Mouse (Mus musculus): ENCODE results near the gene Polr2a. TPM values are rescaled to one million over a fixed set of nuclear protein-coding genes. Genes with fewer than 3 reads are reported as not detected.
A peak's percentile ranks its signal among the peaks of the same experiment; 100 is the strongest.

The Polr2a gene
- polyA plus RNA-seq, 1 experiment: 69.5 TPM

DNA sequence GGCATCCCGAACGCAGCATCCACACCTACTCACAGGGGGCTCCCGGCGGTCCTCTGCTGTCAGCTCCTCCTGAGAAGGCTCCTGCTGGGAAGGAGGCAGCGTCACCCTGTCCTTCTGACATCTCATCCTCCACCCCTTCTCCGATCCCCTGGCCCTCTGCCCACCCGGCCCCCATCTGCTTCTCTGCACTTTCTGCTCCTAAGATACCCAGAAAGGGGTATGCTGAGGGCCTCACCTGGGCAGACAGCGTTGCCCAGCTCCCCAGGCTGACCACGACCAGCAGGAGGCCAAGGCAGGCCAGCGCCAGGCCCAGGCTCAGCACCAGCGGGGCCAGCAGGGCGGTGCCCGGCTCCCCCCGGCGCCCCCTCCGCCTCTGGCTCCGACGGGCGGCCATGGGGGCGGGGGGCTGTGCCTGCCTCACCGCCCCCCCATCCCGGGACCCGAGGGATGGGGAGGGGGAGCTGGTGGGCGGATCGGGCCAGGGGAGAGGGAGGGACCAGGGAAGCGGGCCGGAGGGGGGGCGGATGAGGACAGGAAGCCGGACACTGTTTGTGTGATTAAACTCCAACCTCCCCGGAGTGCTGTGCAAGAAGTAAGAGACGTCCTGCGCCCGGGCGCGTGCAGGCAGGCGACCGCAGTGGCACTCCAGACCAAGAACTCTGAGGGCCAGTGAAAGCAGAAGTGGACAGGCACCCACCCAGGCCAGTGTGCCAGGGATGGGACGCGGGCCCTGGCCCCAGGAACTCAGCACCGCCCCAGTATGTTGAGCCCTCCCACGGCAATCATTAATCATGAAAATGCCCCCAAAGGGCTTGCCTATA lies 62.9 kb downstream of the Polr2a start, which contains the start of the genes Tnfsf12 and Tnfsfm13:
Gene Tnfsf12 (minus strand): TSS at position 489 of the 821 bp plus-strand sequence.
Gene Tnfsfm13 (minus strand): TSS at position 738 of the 821 bp plus-strand sequence.
- TF ChIP-seq POLR2A (IDR thresholded peaks at IDR 0.05; ENCODE audit: insufficient read length, low read depth) (peak; percentile 42), SRF (IDR thresholded peaks at IDR 0.05; ENCODE audit: control insufficient read depth, insufficient read length, low read depth) (no peak)
- Histone ChIP-seq H3K27me3 (ENCODE audit: control insufficient read depth, insufficient read depth, insufficient read length) (no peaks in the 10 kb centered on the region), H3K79me2 (ENCODE audit: control insufficient read depth, insufficient read depth) (no peaks in the 10 kb centered on the region), H3K4me3 (peak within 1 kb of the TSS; percentile 11), H3K36me3 (ENCODE audit: control insufficient read depth, insufficient read depth) (no peaks in the 10 kb centered on the region), H3ac (ENCODE audit: control insufficient read depth, insufficient read length) (peak within 1 kb of the TSS; percentile 11), H3K4me2 (ENCODE audit: low read depth) (peak within 1 kb of the TSS; percentile 67)

DNA sequence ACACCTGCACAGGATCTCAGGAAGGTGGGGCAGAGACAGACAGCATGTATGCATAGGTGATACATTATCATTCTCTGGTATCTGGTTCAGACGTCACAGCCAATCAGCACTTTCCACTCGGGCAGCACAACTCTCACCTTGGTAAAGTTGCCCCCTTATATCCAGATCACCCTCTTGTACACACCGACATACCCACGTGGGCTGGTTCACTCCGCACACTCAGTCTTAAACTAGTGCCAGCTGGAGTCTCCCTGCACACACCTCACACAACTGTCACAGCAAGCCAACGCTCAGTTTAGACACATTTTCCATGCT lies 63.4 kb downstream of the Polr2a start:
- peak overlapping the region; percentile 67 for H3K4me2 ChIP-seq (ENCODE audit: low read depth)
- peak overlapping the region; percentile 11 for H3ac ChIP-seq (ENCODE audit: control insufficient read depth, insufficient read length)
- H3K36me3 ChIP-seq (ENCODE audit: control insufficient read depth, insufficient read depth): no peaks in the 10 kb centered on the region
- peak overlapping the region; percentile 11 for H3K4me3 ChIP-seq
- TF ChIP-seq USF1 (IDR thresholded peaks at IDR 0.05; ENCODE audit: low read depth): no peak
- no peak for TF ChIP-seq E2F4 (IDR thresholded peaks at IDR 0.05; ENCODE audit: insufficient read depth)
- no peak for TF ChIP-seq SRF (IDR thresholded peaks at IDR 0.05; ENCODE audit: control insufficient read depth, insufficient read length, low read depth)
- no peak for TF ChIP-seq MAX (IDR thresholded peaks at IDR 0.05; ENCODE audit: low read depth)
- TF ChIP-seq TCF3 (IDR thresholded peaks at IDR 0.05; ENCODE audit: insufficient read length, low read depth): no peak
- TF ChIP-seq CEBPB (IDR thresholded peaks at IDR 0.05; ENCODE audit: insufficient read depth, poor library complexity, severe bottlenecking): no peak
- no peak for TF ChIP-seq MYOG (IDR thresholded peaks at IDR 0.05; ENCODE audit: control insufficient read depth in 1 of 3, insufficient read depth in 1 of 3, insufficient read length in 2 of 3, low read depth in 2 of 3)
- TF ChIP-seq REST (IDR thresholded peaks at IDR 0.05; ENCODE audit: insufficient read depth, insufficient read length): no peak
- TF ChIP-seq POLR2A (IDR thresholded peaks at IDR 0.05; ENCODE audit: insufficient read length, low read depth): no peak
- no peak for TF ChIP-seq POLR2AphosphoS2 (IDR thresholded peaks at IDR 0.05; ENCODE audit: insufficient read length, low read depth)
- TF ChIP-seq TCF12 (IDR thresholded peaks at IDR 0.05; ENCODE audit: insufficient read depth, poor library complexity, severe bottlenecking): no peak
- no peak for TF ChIP-seq MYOD1 (IDR thresholded peaks at IDR 0.05; ENCODE audit: control insufficient read depth in 1 of 3, insufficient read length in 2 of 3, low read depth in 2 of 3)
- no peaks in the 10 kb centered on the region for H3K27me3 ChIP-seq (ENCODE audit: control insufficient read depth, insufficient read depth, insufficient read length)
- no peaks in the 10 kb centered on the region for H3K79me2 ChIP-seq (ENCODE audit: control insufficient read depth, insufficient read depth)

DNA sequence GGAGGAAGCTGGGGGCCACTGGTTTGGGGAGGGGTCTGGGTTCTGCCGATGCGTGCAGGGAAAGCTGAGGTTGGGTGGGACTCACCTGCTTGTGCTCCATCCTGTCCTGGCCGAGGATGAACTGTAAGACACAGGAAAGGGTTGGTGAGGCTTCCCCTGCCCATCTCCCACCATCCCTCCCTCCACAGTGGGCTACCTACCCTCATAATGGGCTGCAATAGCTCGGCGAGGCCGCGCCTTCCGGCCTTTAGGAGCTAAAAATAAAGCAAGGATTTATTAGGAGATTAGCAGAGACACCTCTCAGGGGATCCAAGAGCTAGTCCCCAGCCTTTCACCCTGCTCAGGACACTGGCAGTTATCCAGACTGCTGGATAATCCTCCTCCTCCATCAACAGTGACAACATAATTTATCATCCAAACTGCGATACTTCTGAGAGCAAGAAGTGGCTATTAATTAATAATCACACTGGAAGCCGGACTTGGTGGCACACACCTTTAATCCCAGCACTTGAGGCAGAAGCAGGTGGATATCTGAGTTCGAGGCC lies 64.9 kb downstream of the Polr2a start:
- Histone ChIP-seq H3K27me3 (ENCODE audit: control insufficient read depth, insufficient read depth, insufficient read length) (no peaks in the 10 kb centered on the region), H3K79me2 (ENCODE audit: control insufficient read depth, insufficient read depth) (no peaks in the 10 kb centered on the region), H3K4me2 (ENCODE audit: low read depth) (no peak overlapping the region), H3ac (ENCODE audit: control insufficient read depth, insufficient read length) (no peak overlapping the region), H3K36me3 (ENCODE audit: control insufficient read depth, insufficient read depth) (no peaks in the 10 kb centered on the region), H3K4me3 (no peak overlapping the region)
- TF ChIP-seq USF1 (IDR thresholded peaks at IDR 0.05; ENCODE audit: low read depth) (no peak), POLR2A (IDR thresholded peaks at IDR 0.05; ENCODE audit: insufficient read length, low read depth) (no peak), CEBPB (IDR thresholded peaks at IDR 0.05; ENCODE audit: insufficient read depth, poor library complexity, severe bottlenecking) (no peak), MAX (IDR thresholded peaks at IDR 0.05; ENCODE audit: low read depth) (no peak), E2F4 (IDR thresholded peaks at IDR 0.05; ENCODE audit: insufficient read depth) (no peak), MYOD1 (IDR thresholded peaks at IDR 0.05; ENCODE audit: control insufficient read depth in 1 of 3, insufficient read length in 2 of 3, low read depth in 2 of 3) (no peak), POLR2AphosphoS2 (IDR thresholded peaks at IDR 0.05; ENCODE audit: insufficient read length, low read depth) (no peak), TCF3 (IDR thresholded peaks at IDR 0.05; ENCODE audit: insufficient read length, low read depth) (no peak), TCF12 (IDR thresholded peaks at IDR 0.05; ENCODE audit: insufficient read depth, poor library complexity, severe bottlenecking) (no peak)

DNA sequence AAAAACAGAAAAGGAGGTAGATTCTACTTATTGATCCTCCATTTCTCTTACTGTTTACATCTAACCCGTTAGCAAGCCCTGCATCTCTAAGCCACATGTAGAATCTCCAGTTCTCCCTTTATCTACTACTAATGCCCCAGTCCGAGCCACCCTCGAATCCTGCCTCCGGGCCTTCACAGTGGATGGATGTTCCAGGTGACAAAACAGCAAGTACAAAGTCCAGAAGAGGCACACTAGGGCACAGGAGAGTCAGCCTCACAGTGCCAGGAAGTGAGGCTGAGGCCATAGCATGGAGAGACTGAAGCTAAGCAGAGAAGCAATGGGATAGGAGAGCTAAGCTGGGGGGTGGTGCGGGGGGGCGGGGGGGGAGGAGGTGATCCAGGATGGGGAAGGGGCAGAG lies 65.6 kb downstream of the Polr2a start:
- H3K36me3 ChIP-seq (ENCODE audit: control insufficient read depth, insufficient read depth): no peaks in the 10 kb centered on the region
- TF ChIP-seq E2F4 (IDR thresholded peaks at IDR 0.05; ENCODE audit: insufficient read depth) (no peak), MYOG (IDR thresholded peaks at IDR 0.05; ENCODE audit: control insufficient read depth in 1 of 3, insufficient read depth in 1 of 3, insufficient read length in 2 of 3, low read depth in 2 of 3) (no peak), MYOD1 (IDR thresholded peaks at IDR 0.05; ENCODE audit: control insufficient read depth in 1 of 3, insufficient read length in 2 of 3, low read depth in 2 of 3) (no peak), POLR2A (IDR thresholded peaks at IDR 0.05; ENCODE audit: insufficient read length, low read depth) (no peak), CEBPB (IDR thresholded peaks at IDR 0.05; ENCODE audit: insufficient read depth, poor library complexity, severe bottlenecking) (no peak), MAX (IDR thresholded peaks at IDR 0.05; ENCODE audit: low read depth) (no peak), TCF3 (IDR thresholded peaks at IDR 0.05; ENCODE audit: insufficient read length, low read depth) (no peak)
- H3K27me3 ChIP-seq (ENCODE audit: control insufficient read depth, insufficient read depth, insufficient read length): no peaks in the 10 kb centered on the region
- H3K4me2 ChIP-seq (ENCODE audit: low read depth): no peak overlapping the region
- no peak overlapping the region for H3ac ChIP-seq (ENCODE audit: control insufficient read depth, insufficient read length)
- H3K4me3 ChIP-seq: no peak overlapping the region
- H3K79me2 ChIP-seq (ENCODE audit: control insufficient read depth, insufficient read depth): no peaks in the 10 kb centered on the region

DNA sequence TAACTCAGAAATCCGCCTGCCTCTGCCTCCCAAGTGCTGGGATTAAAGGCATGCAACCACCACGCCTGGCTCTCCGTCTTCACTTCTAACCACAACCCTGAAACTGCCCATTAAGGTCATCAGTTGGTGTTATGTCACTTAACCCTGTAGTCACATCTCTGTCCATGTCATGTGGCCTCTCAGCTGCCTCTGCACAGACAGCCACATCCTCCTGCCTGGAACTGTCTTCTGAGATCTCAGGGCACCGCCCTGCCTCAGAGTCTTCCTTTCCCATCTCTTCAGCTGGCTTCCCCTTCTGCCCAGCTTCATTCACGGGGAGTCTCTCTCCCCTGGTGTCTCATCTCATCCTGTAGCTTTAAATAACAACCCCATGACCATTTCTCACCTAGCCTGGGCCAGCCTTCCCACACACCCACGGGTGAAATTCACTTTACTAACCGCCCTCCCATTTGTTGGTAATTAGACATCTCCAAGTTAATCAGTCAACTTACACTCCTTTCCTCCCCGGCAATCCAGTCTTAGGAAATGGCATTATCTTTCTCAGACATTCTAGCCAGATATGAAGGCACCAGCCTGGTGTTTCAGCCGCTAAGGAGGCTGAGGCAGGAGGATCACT lies 66.1 kb downstream of the Polr2a start:
- H3K79me2 ChIP-seq (ENCODE audit: control insufficient read depth, insufficient read depth): no peaks in the 10 kb centered on the region
- no peaks in the 10 kb centered on the region for H3K27me3 ChIP-seq (ENCODE audit: control insufficient read depth, insufficient read depth, insufficient read length)
- no peak for TF ChIP-seq MAX (IDR thresholded peaks at IDR 0.05; ENCODE audit: low read depth)
- peak in 1 of 3 experiments; percentile 14 for TF ChIP-seq MYOG (IDR thresholded peaks at IDR 0.05; ENCODE audit: control insufficient read depth in 1 of 3, insufficient read depth in 1 of 3, insufficient read length in 2 of 3, low read depth in 2 of 3)
- no peak for TF ChIP-seq TCF3 (IDR thresholded peaks at IDR 0.05; ENCODE audit: insufficient read length, low read depth)
- peak in 1 of 3 experiments; percentile 46 for TF ChIP-seq MYOD1 (IDR thresholded peaks at IDR 0.05; ENCODE audit: control insufficient read depth in 1 of 3, insufficient read length in 2 of 3, low read depth in 2 of 3)
- no peak for TF ChIP-seq POLR2A (IDR thresholded peaks at IDR 0.05; ENCODE audit: insufficient read length, low read depth)
- TF ChIP-seq CEBPB (IDR thresholded peaks at IDR 0.05; ENCODE audit: insufficient read depth, poor library complexity, severe bottlenecking): no peak
- no peak overlapping the region for H3K4me2 ChIP-seq (ENCODE audit: low read depth)
- no peak overlapping the region for H3ac ChIP-seq (ENCODE audit: control insufficient read depth, insufficient read length)
- H3K36me3 ChIP-seq (ENCODE audit: control insufficient read depth, insufficient read depth): no peaks in the 10 kb centered on the region
- no peak overlapping the region for H3K4me3 ChIP-seq
